16 mouse cellular contexts compared by ENCODE assay signal in the genomic region with DNA sequence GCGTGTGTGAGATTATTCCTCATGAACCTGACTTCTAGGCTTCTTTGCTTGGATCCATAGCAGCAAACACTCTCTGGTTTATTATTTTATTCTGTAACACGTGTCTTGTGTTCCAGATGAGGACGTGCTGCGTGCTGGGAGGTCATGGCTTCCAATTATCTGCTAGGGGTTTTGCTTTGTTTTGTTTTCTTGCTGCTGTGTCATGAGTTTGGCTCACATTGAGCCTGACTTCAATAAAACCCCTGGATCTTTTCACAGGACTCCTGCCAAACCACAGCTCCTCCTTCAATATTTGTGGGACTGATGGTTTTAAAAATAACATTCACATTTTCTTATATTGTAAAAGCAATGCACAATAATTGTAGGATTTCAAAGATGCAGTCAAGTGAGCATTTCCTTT. TPM values are rescaled to one million over a fixed set of nuclear protein-coding genes. Genes with fewer than 3 reads are reported as not detected.
DNase-seq lines count a peak whose midpoint lies in the region; ATAC-seq lines count a peak whose summit lies in the region.
"Had no signal": no experiment of that assay in that cellular context is flagged by ENCODE, and none has a peak within 500 bp of the region (broad histone marks: within the 10 kb centered on the region; RNA-seq: fewer than 3 reads in every experiment).

No protein-coding gene starts in this region.

- H3K4me2 ChIP-seq in lung, embryonic 16.5 days (ENCODE audit: low read depth, low read length), result no peak overlapping the region
- H3K4me2 ChIP-seq: intestine, embryonic 15.5 days had no signal

- 50% methylated on average over 4 of the region's 4 CpGs for WGBS in lung, embryonic 16.5 days

- H3K4me3 ChIP-seq in lung, embryonic 16.5 days (ENCODE audit: low read length), result no peak overlapping the region
- H3K4me3 ChIP-seq: intestine, embryonic 15.5 days; megakaryocyte, embryonic 14.5 days had no signal

- no peak overlapping the region for H3K9ac ChIP-seq in lung, embryonic 16.5 days (ENCODE audit: low read length)
- H3K9ac ChIP-seq: intestine, embryonic 15.5 days had no signal

- no peaks in the 10 kb centered on the region for H3K36me3 ChIP-seq in lung, embryonic 16.5 days (ENCODE audit: control insufficient read depth, insufficient read depth, low read length)
- H3K36me3 ChIP-seq: G1E; intestine, embryonic 15.5 days had no signal

- H3K27ac ChIP-seq in lung, embryonic 16.5 days (ENCODE audit: low read length), result no peak overlapping the region
- H3K27ac ChIP-seq: intestine, embryonic 15.5 days had no signal

- H3K4me1 ChIP-seq in lung, embryonic 16.5 days (replicated peaks; ENCODE audit: control insufficient read depth, insufficient read depth, low read length), result peaks cover 2% of the 10 kb centered on the region; the same call in 1 of the 2 replicates
- H3K4me1 ChIP-seq: intestine, embryonic 15.5 days; megakaryocyte, embryonic 14.5 days had no signal

- no peaks in the 10 kb centered on the region for H3K27me3 ChIP-seq in lung, embryonic 16.5 days (ENCODE audit: control insufficient read depth, insufficient read depth, low read depth, low read length)
- H3K27me3 ChIP-seq: intestine, embryonic 15.5 days; megakaryocyte, embryonic 14.5 days had no signal

- H3K9me3 ChIP-seq in lung, embryonic 16.5 days (ENCODE audit: control insufficient read depth, low read length), result peaks cover 5% of the 10 kb centered on the region
- H3K9me3 ChIP-seq: intestine, embryonic 15.5 days had no signal

- peak; percentile 71 for ATAC-seq in lung, embryonic 16.5 days (ENCODE audit: low read depth)
- ATAC-seq: intestine, embryonic 15.5 days had no signal

- DNase-seq in gastrocnemius, adult 18-20 months (ENCODE audit: low spot score), result peak; percentile 35
- no peak for DNase-seq in gastrocnemius, postnatal 10 days
- DNase-seq in lung, postnatal 14 days, result no peak
- peak; percentile 78 for DNase-seq in fibroblast of lung, adult 2 months (ENCODE audit: low read depth)
- DNase-seq in kidney, postnatal 14 days, result peak; percentile 66
- DNase-seq in cerebellum, postnatal 10 days, result no peak
- DNase-seq in neural tube, embryonic 10.5 days (ENCODE audit: extremely low spot score, low spot score), result no peak
- DNase-seq: B cell, adult 2 months; cerebellum, postnatal 36 days; liver; retina, postnatal 1 day; thymus, postnatal 14 days had no signal

RNA-seq across cellular contexts. Expression of gene Rcan2, which starts 16.6 kb away (rescaled TPM):
- total RNA-seq in gastrocnemius, adult 18-20 months (2021), result 10 to 100 TPM; 51.9 to 60.3 TPM
- 10 to 100 TPM; 18.4 to 22.3 TPM for total RNA-seq in gastrocnemius, postnatal 10 days (2021)
- 5.3 and 6.0 TPM in 2 replicates for polyA plus RNA-seq in lung, embryonic 16.5 days (2015; fragmentation: Nextera tagmentation; extraction: Ambion mirVana)
- polyA plus RNA-seq: G1E had no signal

Comparison
In these comparisons a context has a peak if more than half of its experiments do, and no peak if none do; other contexts are left out.
1. DNase-seq: peak in gastrocnemius, adult 18-20 months (single experiment), fibroblast of lung, adult 2 months (single experiment) and kidney, postnatal 14 days (single experiment); none in gastrocnemius, postnatal 10 days (single experiment), lung, postnatal 14 days (single experiment), cerebellum, postnatal 10 days (0 of 2) and neural tube, embryonic 10.5 days (single experiment).